In genomic region chr14:108909336-108909953, GRCm38 (mm10) we compare ENCODE assay signal across 11 mouse cellular contexts. TPM values are rescaled to one million over a fixed set of nuclear protein-coding genes. Genes with fewer than 3 reads are reported as not detected.
DNase-seq lines count a peak whose midpoint lies in the region; ATAC-seq lines count a peak whose summit lies in the region.
"Had no signal": no experiment of that assay in that cellular context is flagged by ENCODE, and none has a peak within 500 bp of the region (broad histone marks: within the 10 kb centered on the region; RNA-seq: fewer than 3 reads in every experiment).

No protein-coding gene starts in this region.

- peak; percentile 53; the same call in 1 of the 2 replicates for ATAC-seq in intestine, embryonic 15.5 days
- no peak for ATAC-seq in intestine, embryonic 16.5 days
- ATAC-seq in forebrain, embryonic 16.5 days = no peak
- ATAC-seq in midbrain, embryonic 14.5 days (ENCODE audit: low FRiP score, low TSS enrichment) = peak; percentile 11; the same call in 1 of the 2 replicates

- peaks cover 31% of the 10 kb centered on the region for H3K27me3 ChIP-seq in intestine, embryonic 15.5 days (replicated peaks)
- peaks cover 21% of the 10 kb centered on the region for H3K27me3 ChIP-seq in intestine, embryonic 16.5 days (replicated peaks; ENCODE audit: control insufficient read depth, insufficient read depth, low read length)
- H3K27me3 ChIP-seq in forebrain, embryonic 16.5 days (replicated peaks; ENCODE audit: control insufficient read depth, insufficient read depth, low read length) = no peaks in the 10 kb centered on the region
- no peaks in the 10 kb centered on the region for H3K27me3 ChIP-seq in midbrain, embryonic 14.5 days (ENCODE audit: control insufficient read depth, insufficient read depth, low read length)

- peak; percentile 37 for DNase-seq in cerebellum, postnatal 10 days
- DNase-seq in midbrain, embryonic 14.5 days = peak; percentile 60
- DNase-seq in adrenal gland, postnatal 14 days = no peak
- no peak for DNase-seq in thymus, postnatal 10 days (ENCODE audit: low spot score in 2 of 2)
- no peak for DNase-seq in ovary, postnatal 14 days (ENCODE audit: low spot score)
- DNase-seq: lung, embryonic 14.5 days had no signal

- WGBS in intestine, embryonic 15.5 days = 22% methylated on average over 6 of the region's 6 CpGs
- 23% methylated on average over 6 of the region's 6 CpGs for WGBS in intestine, embryonic 16.5 days
- 5% methylated on average over 6 of the region's 6 CpGs for WGBS in forebrain, embryonic 16.5 days
- 6% methylated on average over 6 of the region's 6 CpGs for WGBS in midbrain, embryonic 14.5 days

- H3K9me3 ChIP-seq in intestine, embryonic 15.5 days = no peaks in the 10 kb centered on the region
- no peaks in the 10 kb centered on the region for H3K9me3 ChIP-seq in intestine, embryonic 16.5 days (ENCODE audit: control insufficient read depth, low read length)
- no peaks in the 10 kb centered on the region for H3K9me3 ChIP-seq in forebrain, embryonic 16.5 days (ENCODE audit: control insufficient read depth, low read length)
- H3K9me3 ChIP-seq in midbrain, embryonic 14.5 days (ENCODE audit: control insufficient read depth, low read length) = no peaks in the 10 kb centered on the region
- H3K9me3 ChIP-seq: heart, embryonic 10.5 days; stomach, embryonic 15.5 days had no signal

- H3K4me2 ChIP-seq in intestine, embryonic 15.5 days (replicated peaks) = no peak overlapping the region
- no peak overlapping the region for H3K4me2 ChIP-seq in intestine, embryonic 16.5 days (ENCODE audit: low read depth, low read length)
- H3K4me2 ChIP-seq in forebrain, embryonic 16.5 days (ENCODE audit: low read length) = peak overlapping the region; percentile 51
- H3K4me2 ChIP-seq in midbrain, embryonic 14.5 days (ENCODE audit: low read length) = peak overlapping the region; percentile 84
- H3K4me2 ChIP-seq: stomach, embryonic 15.5 days had no signal

- no peak overlapping the region for H3K27ac ChIP-seq in intestine, embryonic 15.5 days
- H3K27ac ChIP-seq in intestine, embryonic 16.5 days (ENCODE audit: low read length) = no peak overlapping the region
- H3K27ac ChIP-seq in forebrain, embryonic 16.5 days (ENCODE audit: low read length) = no peak overlapping the region
- H3K27ac ChIP-seq in midbrain, embryonic 14.5 days (replicated peaks; ENCODE audit: low read depth, low read length) = 0 out of 2 replicates have a peak overlapping the region, but pooled peaks have one; percentile 4
- H3K27ac ChIP-seq: heart, embryonic 10.5 days; stomach, embryonic 15.5 days had no signal

- H3K4me1 ChIP-seq in intestine, embryonic 15.5 days (replicated peaks) = peaks cover 11% of the 10 kb centered on the region; the same call in 1 of the 2 replicates
- H3K4me1 ChIP-seq in intestine, embryonic 16.5 days (ENCODE audit: control insufficient read depth, insufficient read depth, low read length) = peaks cover 17% of the 10 kb centered on the region
- peaks cover 18% of the 10 kb centered on the region for H3K4me1 ChIP-seq in forebrain, embryonic 16.5 days (replicated peaks; ENCODE audit: control insufficient read depth, insufficient read depth, low read length)
- H3K4me1 ChIP-seq in midbrain, embryonic 14.5 days (ENCODE audit: control insufficient read depth, insufficient read depth, low read length) = peaks cover 9% of the 10 kb centered on the region; the same call in 1 of the 2 replicates

- no peaks in the 10 kb centered on the region for H3K36me3 ChIP-seq in intestine, embryonic 15.5 days
- no peaks in the 10 kb centered on the region for H3K36me3 ChIP-seq in intestine, embryonic 16.5 days (ENCODE audit: control insufficient read depth, insufficient read depth, low read length)
- H3K36me3 ChIP-seq in forebrain, embryonic 16.5 days (ENCODE audit: control insufficient read depth, insufficient read depth) = no peaks in the 10 kb centered on the region
- no peaks in the 10 kb centered on the region for H3K36me3 ChIP-seq in midbrain, embryonic 14.5 days (ENCODE audit: control insufficient read depth, insufficient read depth, low read length)
- H3K36me3 ChIP-seq: heart, embryonic 10.5 days; stomach, embryonic 15.5 days had no signal

- no peak overlapping the region for H3K9ac ChIP-seq in intestine, embryonic 15.5 days
- H3K9ac ChIP-seq in intestine, embryonic 16.5 days (ENCODE audit: low read depth, low read length) = no peak overlapping the region
- H3K9ac ChIP-seq in forebrain, embryonic 16.5 days (replicated peaks; ENCODE audit: low read depth, low read length) = peak overlapping the region; percentile 46; the same call in 1 of the 2 replicates
- peak overlapping the region; percentile 39; the same call in 1 of the 2 replicates for H3K9ac ChIP-seq in midbrain, embryonic 14.5 days (replicated peaks; ENCODE audit: low read length)
- H3K9ac ChIP-seq: lung, embryonic 14.5 days; stomach, embryonic 15.5 days had no signal

- no peak overlapping the region for H3K4me3 ChIP-seq in intestine, embryonic 15.5 days (replicated peaks)
- no peak overlapping the region for H3K4me3 ChIP-seq in intestine, embryonic 16.5 days (ENCODE audit: low read length)
- peak overlapping the region; percentile 38 for H3K4me3 ChIP-seq in forebrain, embryonic 16.5 days (replicated peaks; ENCODE audit: low read length)
- H3K4me3 ChIP-seq in midbrain, embryonic 14.5 days (replicated peaks; ENCODE audit: low read depth, low read length) = peak overlapping the region; percentile 52
- H3K4me3 ChIP-seq: heart, embryonic 10.5 days; stomach, embryonic 15.5 days had no signal

RNA-seq across cellular contexts. Expression of gene Slitrk1, which starts 4.5 kb away (rescaled TPM):
- 1.1 TPM in 2 replicates for polyA plus RNA-seq in intestine, embryonic 15.5 days (2015; fragmentation: Nextera tagmentation; extraction: Ambion mirVana)
- polyA plus RNA-seq in intestine, embryonic 16.5 days (2015; fragmentation: Nextera tagmentation; extraction: Ambion mirVana) = 0.70 and 0.81 TPM in 2 replicates
- polyA plus RNA-seq in forebrain, embryonic 16.5 days (2015; fragmentation: Nextera tagmentation; extraction: Ambion mirVana) = 26.5 and 29.7 TPM in 2 replicates
- polyA plus RNA-seq in midbrain, embryonic 14.5 days (2014; fragmentation: Nextera tagmentation; extraction: Ambion mirVana) = 19.5 and 27.3 TPM in 2 replicates
- total RNA-seq in adrenal gland, postnatal 14 days (2021) = 1.0 and 1.5 TPM in 2 replicates

Comparison
In these comparisons a context has a peak if more than half of its experiments do, and no peak if none do; other contexts are left out.
1. ATAC-seq: peak in intestine, embryonic 15.5 days (single experiment) and midbrain, embryonic 14.5 days (single experiment); none in intestine, embryonic 16.5 days (single experiment) and forebrain, embryonic 16.5 days (single experiment).
2. H3K4me2 ChIP-seq: peak in forebrain, embryonic 16.5 days (single experiment) and midbrain, embryonic 14.5 days (single experiment); none in intestine, embryonic 15.5 days (single experiment) and intestine, embryonic 16.5 days (single experiment).
3. H3K4me3 ChIP-seq: peak in forebrain, embryonic 16.5 days (single experiment) and midbrain, embryonic 14.5 days (single experiment); none in intestine, embryonic 15.5 days (single experiment) and intestine, embryonic 16.5 days (single experiment).
4. H3K9ac ChIP-seq: peak in forebrain, embryonic 16.5 days (single experiment) and midbrain, embryonic 14.5 days (single experiment); none in intestine, embryonic 15.5 days (single experiment) and intestine, embryonic 16.5 days (single experiment).
5. DNase-seq: peak in cerebellum, postnatal 10 days (2 of 2) and midbrain, embryonic 14.5 days (single experiment); none in adrenal gland, postnatal 14 days (single experiment), thymus, postnatal 10 days (0 of 2) and ovary, postnatal 14 days (single experiment).